Mouse (Mus musculus) thymus, adult 2 months (tissue): ENCODE measurements around the gene Mmaa.

Experiments used
- CTCF ChIP-seq: fragments of 200-500 bp; IDR thresholded peaks from 2 replicates; pipeline ENCODE4 v1.5.1; 2012; ENCODE audit warnings: mild to moderate bottlenecking, control low read depth, low read length, moderate library complexity, borderline replicate concordance; ENCODE audit not compliant: control insufficient read depth, poor library complexity, insufficient read depth; ENCODE audit errors: extremely low read depth
- POLR2A ChIP-seq: fragments of 200-500 bp; IDR thresholded peaks from 2 replicates; pipeline ENCODE4 v1.6.1; 2012; ENCODE audit warnings: mild to moderate bottlenecking, low read length, control low read depth, moderate library complexity; ENCODE audit not compliant: control insufficient read depth, poor library complexity, insufficient read depth; ENCODE audit errors: extremely low read depth

GRCm38 (mm10) chr8:79323121-79323520, 28.4 kb upstream of the Mmaa start:
- no peak for TF ChIP-seq CTCF
- no peak for TF ChIP-seq POLR2A
